Mouse (Mus musculus): Measurements from ENCODE around the gene Scn3b. TPM values are rescaled to one million over a fixed set of nuclear protein-coding genes. Genes with fewer than 3 reads are reported as not detected.
A peak's percentile ranks its signal among the peaks of the same experiment; 100 is the strongest.

Gene Scn3b
- total RNA-seq, 2 experiments from 2014 or later = 0.64 to 2.4 TPM

- Histone ChIP-seq H3K4me3 (no peak overlapping the region), H3K27ac (peak overlapping the region; percentile 67)
- no peak for TF ChIP-seq CTCF (IDR thresholded peaks at IDR 0.05)
- intact Hi-C loops (cut with DNase I) = no loop called here
- no peak for DNase-seq
These were observed 54.8 kb downstream of the Scn3b start for GRCm38 (mm10) chr9:40323773-40324172.

DNA sequence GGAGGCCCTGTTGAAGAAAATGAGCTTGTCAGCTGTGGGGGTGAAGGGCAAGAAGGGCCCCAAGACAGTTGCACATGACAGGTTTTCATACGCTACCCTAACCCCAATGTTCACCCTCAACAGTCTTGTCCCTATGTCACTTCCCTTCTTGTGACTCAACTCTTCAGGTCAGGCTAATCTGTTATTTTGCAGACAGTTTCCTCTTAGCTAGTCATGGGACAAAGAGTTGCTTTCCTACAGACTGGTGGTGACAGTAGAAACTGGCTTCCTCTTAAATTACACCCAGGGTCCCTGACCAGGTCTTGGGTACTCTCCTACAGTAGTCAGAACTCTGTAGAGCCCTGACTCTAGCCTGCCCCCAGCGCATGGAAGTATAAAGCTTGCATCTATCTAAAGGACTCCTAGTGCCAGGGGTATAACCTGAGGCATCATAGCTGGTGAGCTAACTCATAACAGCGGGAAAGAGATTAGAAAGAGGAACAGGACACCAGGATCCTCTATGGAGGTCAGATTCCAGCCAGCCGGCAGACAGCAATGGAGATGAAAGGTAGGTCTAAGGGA, 55.3 kb downstream of the Scn3b start:
- Histone ChIP-seq H3K27ac (peak overlapping the region; percentile 67), H3K4me3 (peak overlapping the region; percentile 13; the same call in 1 of the 2 replicates)
- intact Hi-C loops (cut with DNase I) = no loop called here
- TF ChIP-seq CTCF (IDR thresholded peaks at IDR 0.05) = peak; percentile 32
- DNase-seq = no peak

- intact Hi-C loops (cut with DNase I) = loop anchor here (5.0 kb wide), 1 partner anchor 58 kb away; the partner anchor contains the start of gene Scn3b
- peak overlapping the region; percentile 13; the same call in 1 of the 2 replicates for H3K4me3 ChIP-seq
- peak; percentile 78 for DNase-seq
- H3K27ac ChIP-seq = peak overlapping the region; percentile 67
- TF ChIP-seq CTCF (IDR thresholded peaks at IDR 0.05) = no peak
These were observed 55.8 kb downstream of the Scn3b start for GRCm38 (mm10) chr9:40324826-40325225.

DNA sequence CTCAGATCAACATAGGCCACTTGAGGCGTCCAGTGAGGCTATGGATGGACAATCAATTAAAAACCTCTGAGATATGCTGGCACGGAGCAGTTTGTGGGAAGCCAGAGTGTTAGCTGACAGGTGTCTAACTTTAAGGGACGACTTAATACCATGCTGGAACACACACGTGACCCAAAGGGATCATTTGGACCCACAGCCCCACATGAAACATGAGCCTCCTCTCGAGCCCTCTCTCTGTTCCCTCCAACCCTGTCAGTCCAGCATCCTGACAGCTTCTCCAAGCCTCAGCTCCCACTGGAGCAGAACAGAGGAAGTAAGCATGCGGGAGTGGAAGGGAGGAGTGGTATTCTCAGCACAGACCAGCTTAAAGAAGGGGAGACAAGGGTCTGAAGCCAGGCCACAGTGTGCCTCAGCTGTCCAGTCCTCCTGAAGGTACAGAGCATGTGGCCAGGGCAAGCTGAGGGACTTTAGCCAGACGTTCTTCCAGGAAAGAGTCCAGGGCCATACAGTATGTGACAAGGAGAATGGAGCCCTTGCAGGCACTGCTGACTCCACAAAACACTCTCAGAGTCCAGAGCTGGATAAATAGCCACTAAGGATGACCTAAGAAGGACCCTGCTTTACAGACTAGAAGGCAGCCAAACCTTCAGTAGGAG, 57.4 kb downstream of the Scn3b start:
- no peak overlapping the region for H3K4me3 ChIP-seq
- peak overlapping the region; percentile 43 for H3K27ac ChIP-seq
- no peak for TF ChIP-seq CTCF (IDR thresholded peaks at IDR 0.05)
- DNase-seq = no peak
- intact Hi-C loops (cut with DNase I) = loop anchor here (5.0 kb wide), 1 partner anchor 59 kb away; the partner anchor contains the start of gene Scn3b

DNA sequence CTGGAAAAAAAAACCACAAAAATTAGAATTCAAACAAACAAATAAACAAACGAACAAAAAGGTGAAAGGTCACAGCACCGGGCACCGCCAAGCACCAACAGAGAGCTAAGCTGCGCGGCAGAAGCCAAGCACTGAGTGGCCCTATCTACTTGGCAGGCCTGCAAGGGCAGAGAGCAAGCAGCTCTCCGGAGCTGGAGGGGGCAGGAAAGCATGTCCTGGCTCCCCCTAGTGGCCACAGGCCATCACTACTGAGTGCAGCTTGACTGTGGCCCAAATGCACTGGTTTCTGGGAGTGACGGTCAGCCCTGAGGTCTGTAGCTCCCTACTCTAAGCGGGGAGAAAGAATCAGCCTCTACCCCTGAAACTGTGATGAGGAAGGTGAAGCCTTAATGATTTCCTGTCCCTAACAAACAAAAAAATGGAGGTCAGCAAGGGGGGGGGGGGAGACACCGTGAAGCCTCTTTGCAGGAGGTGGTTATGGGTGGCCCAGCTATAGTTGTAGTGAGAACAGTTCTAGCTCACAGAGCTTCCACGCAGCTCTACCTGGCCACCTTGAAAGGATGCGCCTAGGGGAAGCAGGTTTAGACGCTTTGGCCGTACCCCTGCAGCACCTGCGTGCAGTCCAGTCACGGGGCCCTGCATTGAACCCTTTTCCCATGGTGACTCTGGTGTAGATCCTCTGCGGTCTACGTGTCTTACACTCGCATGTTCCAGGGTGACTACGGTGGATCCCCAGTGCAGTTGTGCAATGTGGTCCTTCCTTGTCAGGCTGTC, 61.8 kb downstream of the Scn3b start:
- peak overlapping the region; percentile 17 for H3K27ac ChIP-seq
- intact Hi-C loops (cut with DNase I) = loop anchor here (1.0 to 5.0 kb wide), 2 partner anchors 62 to 105 kb away; no protein-coding TSS in a partner anchor
- TF ChIP-seq CTCF (IDR thresholded peaks at IDR 0.05) = peak; percentile 99
- peak; percentile 95 for DNase-seq
- no peak overlapping the region for H3K4me3 ChIP-seq

DNA sequence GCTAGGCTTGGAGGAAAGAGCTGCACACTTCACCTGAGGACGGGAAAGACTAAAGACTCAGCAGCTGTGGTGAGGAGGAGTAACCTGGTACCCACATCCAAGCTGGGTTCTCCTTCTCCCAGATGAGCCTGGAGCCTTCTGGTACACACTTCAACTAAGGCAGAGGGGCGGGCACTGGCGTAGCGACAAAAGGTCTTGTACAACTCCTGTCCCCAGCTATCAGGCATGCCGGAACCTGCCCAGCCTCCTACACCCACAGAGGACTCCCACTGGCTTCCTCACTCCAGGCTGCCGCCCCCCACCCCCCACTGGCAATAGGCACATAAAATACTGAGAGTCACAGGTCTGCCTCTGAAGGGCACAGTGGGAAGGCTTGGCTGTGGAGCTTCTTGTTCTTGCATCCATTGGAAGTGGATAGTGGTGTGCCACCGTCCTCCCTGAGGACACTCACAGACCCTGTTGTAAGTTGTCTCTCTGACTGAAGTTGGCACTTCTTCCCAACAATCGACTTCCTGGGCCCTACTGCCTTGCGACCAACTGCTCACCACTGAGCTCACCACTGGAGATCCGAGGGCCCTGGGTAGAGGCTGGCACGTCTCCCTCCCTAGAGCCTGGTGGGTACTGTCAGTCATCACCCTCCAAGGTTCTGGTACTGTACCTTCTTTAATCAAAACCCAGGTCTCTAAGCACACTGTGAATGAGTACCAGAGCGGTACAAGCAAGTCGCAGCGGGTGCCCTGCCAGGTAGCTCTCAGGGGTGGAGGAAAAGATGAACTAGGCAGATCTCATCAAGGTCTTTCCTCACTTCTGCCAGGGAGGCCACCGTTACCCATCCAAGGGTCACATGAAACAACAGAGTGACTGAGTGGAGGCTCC, 62.6 kb downstream of the Scn3b start:
- H3K27ac ChIP-seq = 0 out of 2 replicates have a peak overlapping the region, but pooled peaks have one; percentile 24
- DNase-seq = no peak
- H3K4me3 ChIP-seq = no peak overlapping the region
- no peak for TF ChIP-seq CTCF (IDR thresholded peaks at IDR 0.05)
- intact Hi-C loops (cut with DNase I) = loop anchor here (5.0 kb wide), 1 partner anchor 61 kb away; no protein-coding TSS in a partner anchor

DNA sequence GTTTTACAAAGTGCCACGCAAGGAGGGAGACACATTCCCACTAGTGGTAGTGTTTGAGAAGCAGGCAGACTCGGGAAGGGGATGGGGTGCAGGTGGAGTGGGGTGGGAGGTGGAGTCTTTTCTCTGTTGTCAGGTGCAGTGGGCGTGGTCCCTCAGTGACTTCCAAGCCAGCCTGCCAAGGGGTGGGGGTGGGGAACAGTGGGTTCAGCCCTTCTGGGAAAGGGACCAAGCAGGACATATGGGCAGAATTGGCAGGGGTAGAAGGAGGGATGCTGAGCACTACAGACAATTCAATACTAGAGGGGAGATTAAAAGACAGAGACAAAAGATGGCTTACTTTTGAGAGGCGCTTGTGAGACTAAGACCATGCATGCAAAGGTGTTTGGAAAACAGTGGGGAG, 63.3 kb downstream of the Scn3b start:
- peak overlapping the region; percentile 74 for H3K27ac ChIP-seq
- H3K4me3 ChIP-seq = no peak overlapping the region
- no peak for DNase-seq
- intact Hi-C loops (cut with DNase I) = loop anchor here (5.0 kb wide), 1 partner anchor 60 kb away; no protein-coding TSS in a partner anchor
- TF ChIP-seq CTCF (IDR thresholded peaks at IDR 0.05) = no peak

DNA sequence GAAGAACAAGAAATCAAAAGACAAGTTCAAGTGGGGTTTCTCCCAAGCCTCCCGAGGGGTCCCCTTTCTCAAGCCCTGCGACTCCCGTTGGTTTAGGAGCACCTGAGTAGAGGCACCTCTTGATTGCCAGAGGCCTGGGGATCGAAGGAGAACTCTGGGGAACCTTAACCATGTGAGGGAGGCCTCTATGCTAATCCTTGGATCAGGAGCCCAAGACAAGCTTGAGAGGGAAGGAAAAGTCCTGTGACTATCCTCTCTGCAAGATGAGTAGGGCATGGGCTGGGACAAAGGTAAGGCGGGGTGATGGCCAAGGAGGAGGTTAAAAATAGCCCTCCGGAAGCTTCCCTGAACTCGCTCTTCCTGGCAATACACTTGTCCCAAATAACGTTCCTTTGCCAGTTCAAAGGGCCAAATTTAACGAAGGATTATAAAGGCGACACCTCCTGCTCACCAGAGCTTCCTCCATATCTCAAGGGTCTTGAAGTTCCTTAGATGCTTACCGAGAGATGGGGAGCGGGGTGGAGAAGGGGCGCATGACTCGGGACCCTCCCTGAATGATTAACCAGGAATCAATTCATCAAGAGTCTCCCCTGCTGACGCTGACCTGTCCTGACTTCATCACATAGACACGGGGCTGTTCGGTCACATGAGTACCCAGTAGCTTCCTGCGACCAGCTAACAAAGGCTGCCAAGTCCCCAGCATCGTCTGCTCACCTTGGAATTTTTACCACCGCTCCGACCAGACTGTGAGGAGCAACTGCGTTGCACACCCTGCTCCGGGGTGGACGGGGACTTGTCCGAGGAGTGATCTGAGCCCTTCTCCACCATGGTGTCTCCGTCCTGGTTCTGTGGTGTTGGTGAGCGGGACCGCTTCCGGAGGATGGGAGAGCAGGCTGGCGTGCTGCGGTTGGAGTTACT, 64.0 kb downstream of the Scn3b start:
- Histone ChIP-seq H3K27ac (peak overlapping the region; percentile 74), H3K4me3 (peak overlapping the region; percentile 52)
- peak; percentile 51 for DNase-seq
- TF ChIP-seq CTCF (IDR thresholded peaks at IDR 0.05) = no peak
- intact Hi-C loops (cut with DNase I) = loop anchor here (5.0 kb wide), 1 partner anchor 59 kb away; no protein-coding TSS in a partner anchor

DNA sequence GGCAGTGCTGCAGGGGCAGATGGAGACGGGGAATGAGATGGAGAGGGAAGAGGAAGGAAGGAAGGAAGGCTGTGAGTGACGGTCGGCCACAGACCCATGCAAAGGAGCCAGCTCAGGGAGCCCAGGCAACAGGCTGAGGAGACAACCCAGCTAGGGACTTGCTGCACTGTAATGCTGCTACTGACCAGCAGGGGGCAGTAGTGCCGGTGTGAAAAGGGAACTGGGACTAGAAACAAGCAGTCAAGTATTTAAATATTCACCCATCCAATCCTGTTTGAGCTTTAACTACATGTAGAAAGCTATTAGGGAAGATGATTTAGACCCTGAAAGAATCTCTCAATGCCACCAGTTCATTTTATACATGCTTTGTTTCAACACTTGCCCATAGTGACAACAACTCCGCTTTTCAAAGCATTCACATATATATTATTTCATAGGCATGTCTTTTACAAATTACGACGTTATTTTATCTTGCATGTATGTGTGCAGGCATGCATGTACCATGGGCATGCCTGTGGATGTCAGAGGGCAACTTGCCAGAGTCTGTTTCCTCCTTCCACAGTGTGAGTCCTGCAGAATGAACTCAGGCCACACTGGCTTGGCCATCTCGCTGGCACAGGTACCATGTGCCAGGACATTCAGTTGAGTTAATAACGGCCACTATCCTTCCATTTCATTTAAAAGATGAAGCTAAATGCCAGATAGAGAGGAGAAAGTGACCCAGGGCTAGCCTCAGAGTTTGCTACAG, 64.8 kb downstream of the Scn3b start:
- DNase-seq = peak; percentile 82
- intact Hi-C loops (cut with DNase I) = loop anchor here (5.0 kb wide), 1 partner anchor 58 kb away; no protein-coding TSS in a partner anchor

DNA sequence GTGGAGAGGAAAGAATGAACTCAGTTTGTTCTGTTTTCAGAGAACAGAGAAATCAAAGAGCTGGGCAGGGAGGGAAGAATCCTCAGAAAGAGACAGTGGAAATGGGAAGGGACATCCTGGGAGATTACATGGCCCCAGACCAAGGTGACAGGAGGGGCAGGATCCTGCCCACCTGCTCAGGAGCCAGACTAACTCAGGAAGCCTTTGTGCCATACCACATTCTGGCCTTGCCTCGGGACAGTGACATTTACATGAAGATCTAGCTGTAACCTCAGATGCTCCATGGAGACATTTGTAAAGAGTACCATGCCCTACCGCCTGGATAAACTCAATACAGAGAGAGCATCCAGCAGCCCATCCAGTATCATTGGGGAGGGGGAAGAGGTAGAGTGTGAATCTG, 65.6 kb downstream of the Scn3b start:
- H3K27ac ChIP-seq = no peak overlapping the region
- DNase-seq = no peak
- no peak overlapping the region for H3K4me3 ChIP-seq
- no peak for TF ChIP-seq CTCF (IDR thresholded peaks at IDR 0.05)
- intact Hi-C loops (cut with DNase I) = loop anchor here (5.0 kb wide), 1 partner anchor 58 kb away; no protein-coding TSS in a partner anchor

More for the DNA sequence above, 64.8 kb downstream of the Scn3b start:
- peak overlapping the region; percentile 52 for H3K4me3 ChIP-seq
- peak overlapping the region; percentile 74 for H3K27ac ChIP-seq
- peak; percentile 92 for TF ChIP-seq CTCF (IDR thresholded peaks at IDR 0.05)

Data from gastrocnemius, adult 2 months (tissue).